Mouse (Mus musculus): ENCODE data around the gene Olfr1393. TPM values are rescaled to one million over a fixed set of nuclear protein-coding genes. Genes with fewer than 3 reads are reported as not detected.
"Not testable (repeated sequence)": the region's sequence is repeated elsewhere in the genome, so short reads cannot be mapped to it uniquely, and the experiment has no call there.

Gene Olfr1393
- total RNA-seq, 2 experiments from 2014 or later, result 0.23 to 0.34 TPM

DNA sequence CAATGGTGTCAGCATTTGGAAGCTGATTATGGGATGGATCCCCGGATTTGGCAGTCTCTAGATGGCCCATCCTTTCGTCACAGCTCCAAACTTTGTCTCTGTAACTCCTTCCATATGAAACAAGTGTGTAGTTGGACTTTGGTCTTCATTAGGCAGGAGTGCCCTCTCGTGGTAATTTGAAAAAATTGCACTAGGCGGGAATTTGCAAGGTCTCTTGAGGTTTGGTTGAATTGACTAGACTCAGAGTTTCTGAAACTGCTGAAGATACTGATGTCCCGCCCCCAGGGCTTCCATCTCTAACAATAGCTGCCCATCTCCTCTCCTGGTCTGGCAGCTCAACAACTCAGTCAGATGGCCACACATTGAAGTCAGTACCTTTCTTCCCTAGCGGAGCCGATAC is 6.8 kb upstream of the Olfr1393 start:
- intact Hi-C loops (cut with DNase I), result loop anchor here (1.0 to 10.0 kb wide), 3 partner anchors 82 to 263 kb away; no protein-coding TSS in a partner anchor
- DNase-seq (ENCODE audit: low spot score in 2 of 2), result peak in 1 of 2 experiments; percentile 67

DNA sequence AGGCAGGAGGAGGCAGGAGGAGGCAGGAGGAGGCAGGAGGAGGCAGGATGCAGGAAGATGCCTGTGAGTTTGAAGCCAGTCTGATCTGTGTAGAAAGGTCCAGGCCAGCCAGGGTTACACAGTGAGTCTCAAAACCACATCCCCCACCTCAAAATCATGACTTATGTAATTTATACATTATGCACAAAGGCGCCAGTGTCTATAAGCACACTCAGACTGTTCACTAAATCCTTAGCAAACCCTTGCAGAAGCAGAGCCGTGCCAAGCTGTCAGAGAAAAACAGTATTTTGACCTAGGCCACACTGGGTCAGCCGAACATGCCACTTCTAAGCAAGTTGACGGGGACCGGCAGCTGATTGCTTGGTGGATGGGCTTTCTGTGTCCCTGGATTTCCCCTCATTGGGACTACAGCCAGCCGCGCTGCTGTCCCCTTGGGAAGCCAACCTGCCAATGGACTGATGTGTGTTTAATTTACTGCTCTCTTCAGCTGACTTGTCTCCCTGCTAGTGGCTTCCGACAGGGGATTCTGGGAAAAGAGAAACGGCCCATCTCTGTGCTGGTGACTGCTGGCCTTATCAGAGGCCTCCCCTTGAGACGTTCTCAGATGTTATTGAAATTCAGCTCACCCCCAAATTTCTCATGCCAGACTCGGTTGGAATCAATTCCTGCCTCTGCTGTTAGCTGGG is 4.1 kb upstream of the Olfr1393 start:
- DNase-seq (ENCODE audit: low spot score in 2 of 2), result no peak
- intact Hi-C loops (cut with DNase I), result loop anchor here (5.0 to 10.0 kb wide), 2 partner anchors 172 to 261 kb away; no protein-coding TSS in a partner anchor

DNA sequence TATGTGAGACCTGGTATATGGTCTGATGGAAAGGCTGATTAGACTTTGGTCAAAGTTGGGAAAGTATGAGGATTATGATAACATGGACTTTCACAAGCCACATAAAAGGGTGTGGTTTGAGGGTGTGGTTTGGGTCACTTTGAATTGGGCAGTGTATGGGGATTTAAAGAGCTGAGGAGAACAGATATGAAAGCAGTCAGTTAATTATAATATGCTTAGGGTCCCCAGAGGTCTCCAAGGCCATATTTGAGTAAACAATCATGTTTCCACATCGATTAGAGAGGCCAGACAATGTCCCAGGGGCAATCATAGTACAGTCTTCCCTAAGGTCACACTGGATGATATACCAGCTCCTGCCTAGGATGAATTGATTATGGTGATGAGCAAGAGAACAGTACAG is 6.9 kb downstream of the Olfr1393 start, which contains the start of gene Olfr1392:
Gene Olfr1392 (plus strand): TSS at position 301 of the 400 bp plus-strand sequence.
- DNase-seq (ENCODE audit: low spot score in 2 of 2); intact Hi-C loops (cut with DNase I): not testable (repeated sequence)

DNA sequence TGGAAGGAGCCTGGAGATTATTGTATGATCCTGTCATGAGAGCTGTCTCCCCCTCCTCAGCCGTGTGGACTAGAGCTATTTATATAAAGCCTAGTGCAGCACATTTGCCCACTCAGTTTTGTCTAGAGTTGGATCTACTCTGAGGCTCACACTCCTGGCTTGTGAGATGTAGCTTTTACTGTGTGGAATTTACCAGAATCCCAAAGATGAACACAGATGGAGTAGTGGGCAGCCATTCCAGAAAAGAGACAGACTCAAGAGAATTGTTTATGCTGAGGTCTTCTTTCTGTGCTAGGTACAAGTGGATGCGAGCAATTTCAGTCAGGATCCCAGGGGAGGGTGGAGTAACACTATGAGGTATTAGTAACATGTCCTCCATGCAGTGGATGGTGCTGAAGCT is 9.1 kb downstream of the Olfr1393 start:
- DNase-seq (ENCODE audit: low spot score in 2 of 2), result peak; percentile 31 to 90
- intact Hi-C loops (cut with DNase I), result loop anchor here (2.0 kb wide), 1 partner anchor 40 kb away; no protein-coding TSS in a partner anchor

DNA sequence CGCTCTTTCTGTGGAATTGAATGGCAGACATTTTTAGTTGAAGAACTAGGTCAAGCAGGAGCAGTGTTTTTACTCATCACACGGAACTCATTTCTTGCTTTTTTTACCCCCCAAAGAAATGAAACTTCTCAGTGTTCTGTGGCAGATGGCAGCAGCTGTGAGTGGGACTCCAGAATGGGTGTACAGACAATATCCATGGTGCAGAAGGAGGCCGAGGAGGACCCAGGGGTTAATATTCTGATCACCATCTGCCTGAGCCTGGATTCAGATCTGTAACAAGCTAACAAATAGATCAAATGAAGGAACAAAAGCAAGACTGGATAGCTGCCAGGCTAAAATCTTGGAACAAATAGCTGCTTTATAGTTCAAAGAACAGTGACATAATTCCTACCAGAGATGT is 14.7 kb downstream of the Olfr1393 start:
- DNase-seq (ENCODE audit: low spot score in 2 of 2), result peak; percentile 53 to 87
- intact Hi-C loops (cut with DNase I), result loop anchor here (2.0 kb wide), 2 partner anchors 14 to 36 kb away; no protein-coding TSS in a partner anchor

DNA sequence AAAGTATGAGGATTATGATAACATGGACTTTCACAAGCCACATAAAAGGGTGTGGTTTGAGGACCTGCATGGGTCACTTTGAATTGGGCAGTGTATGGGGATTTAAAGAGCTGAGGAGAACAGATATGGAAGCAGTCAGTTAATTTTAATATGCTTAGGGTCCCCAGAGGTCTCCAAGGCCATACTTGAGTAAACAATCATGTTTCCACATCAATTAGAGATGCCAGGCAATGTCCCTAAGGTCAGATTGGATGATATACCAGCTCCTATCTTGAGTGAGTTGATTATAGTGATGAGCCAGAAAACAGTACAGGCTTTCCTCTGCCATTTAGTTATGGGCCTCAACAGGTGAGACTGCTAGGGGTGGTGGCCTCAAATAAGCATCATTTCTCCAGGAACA is 26.3 kb downstream of the Olfr1393 start, which contains the start of gene Olfr10:
Gene Olfr10 (plus strand): TSS at position 301 of the 400 bp plus-strand sequence.
- no peak for DNase-seq (ENCODE audit: low spot score in 2 of 2)
- intact Hi-C loops (cut with DNase I), result no loop called here

DNA sequence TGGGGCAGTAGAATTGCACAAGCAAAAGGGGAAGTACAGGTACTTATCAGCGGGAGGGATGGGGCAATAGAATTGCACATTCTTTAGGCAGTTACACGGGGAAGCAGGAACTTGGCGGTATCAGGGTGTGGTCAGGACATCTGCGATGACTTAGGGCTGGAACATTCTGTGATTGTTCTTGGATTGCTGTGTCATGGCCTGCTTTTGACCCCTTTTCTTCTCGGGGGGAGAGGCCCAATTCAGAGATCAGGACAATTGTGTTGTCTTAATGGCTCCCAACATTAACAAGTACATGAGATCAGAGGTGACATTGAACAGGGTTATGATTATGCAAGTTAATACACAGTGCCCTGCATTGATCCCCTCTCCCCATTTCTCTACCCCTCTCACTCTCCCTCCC is 30.4 kb downstream of the Olfr1393 start:
- DNase-seq (ENCODE audit: low spot score in 2 of 2); intact Hi-C loops (cut with DNase I): not testable (repeated sequence)

DNA sequence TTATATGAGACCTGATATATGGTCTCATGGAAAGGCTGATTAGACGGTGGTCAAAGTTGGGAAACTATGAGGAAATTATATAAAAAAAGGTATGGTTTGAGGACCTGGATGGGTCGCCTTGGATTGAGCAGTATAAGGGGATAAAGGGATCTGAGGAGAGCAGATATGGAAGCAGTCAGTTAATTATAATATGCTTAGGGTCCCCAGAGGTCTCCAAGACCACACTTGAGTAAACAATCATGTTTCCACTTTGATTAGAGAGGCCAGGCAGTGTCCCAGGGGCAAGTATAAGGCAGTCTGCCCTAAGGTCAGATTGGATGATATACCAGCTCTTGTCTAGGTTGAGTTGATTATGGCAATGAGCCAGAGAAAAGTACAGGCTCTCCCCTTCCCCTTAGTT is 44.3 kb downstream of the Olfr1393 start, which contains the start of gene Olfr1391:
Gene Olfr1391 (plus strand): TSS at position 301 of the 400 bp plus-strand sequence.
- DNase-seq (ENCODE audit: low spot score in 2 of 2), result no peak
- intact Hi-C loops (cut with DNase I), result no loop called here

DNA sequence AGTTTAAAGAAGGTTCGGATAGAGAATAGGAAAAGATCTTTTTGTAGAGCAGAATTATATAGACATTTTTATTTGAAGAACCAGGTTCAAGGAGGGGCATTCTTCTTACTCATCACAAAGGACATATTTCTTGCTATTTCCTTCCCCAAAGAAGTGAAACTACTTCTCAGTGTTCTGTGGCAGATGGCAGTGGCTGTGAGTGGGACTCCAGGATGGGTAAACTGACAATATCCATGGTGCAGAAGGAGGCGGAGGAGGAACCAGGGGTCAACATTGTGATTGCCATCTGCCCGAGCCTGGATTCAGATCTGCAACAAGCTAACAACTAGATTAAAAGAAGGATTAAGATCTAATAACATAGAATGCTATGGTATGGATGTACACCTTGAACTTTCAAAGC is 48.6 kb downstream of the Olfr1393 start:
- intact Hi-C loops (cut with DNase I), result loop anchor here (2.0 to 5.0 kb wide), 2 partner anchors 40 to 191 kb away; partner anchors contain the start of gene Olfr1383
- peak; percentile 13 to 76 for DNase-seq (ENCODE audit: low spot score in 2 of 2)

DNA sequence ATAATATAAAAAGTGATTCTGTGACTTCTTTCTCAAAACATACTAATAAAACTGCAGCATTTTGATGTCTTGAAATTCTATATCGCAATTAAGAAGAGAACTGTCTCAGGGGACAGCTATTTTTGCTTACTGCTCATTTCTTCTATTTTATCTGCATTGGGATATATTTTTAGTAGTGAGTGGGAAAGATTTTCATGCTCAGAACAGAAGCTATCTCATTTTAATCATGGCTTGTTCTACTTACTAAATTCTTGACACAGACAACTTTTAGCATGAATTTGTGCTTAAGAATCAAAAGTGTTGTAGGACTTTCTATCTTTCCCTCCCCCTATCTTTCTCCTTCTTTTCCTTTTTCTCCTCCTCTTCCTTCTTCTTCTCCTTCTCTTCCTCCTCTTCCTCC is 51.6 kb downstream of the Olfr1393 start:
- intact Hi-C loops (cut with DNase I), result loop anchor here (2.0 to 5.0 kb wide), 2 partner anchors 37 to 188 kb away; partner anchors contain the start of gene Olfr1383
- DNase-seq (ENCODE audit: low spot score in 2 of 2), result peak in 1 of 2 experiments; percentile 43

Other genes starting within 250 kb of the Olfr1393 start
- 1 to 10 TPM in 1 of 2 experiments, under 1 TPM in 1; 0.89 to 1.4 TPM for gene 9930111J21Rik2, start 227.1 kb upstream of the Olfr1393 start, total RNA-seq (2021)
- gene Tgtp2, start 214.1 kb upstream of the Olfr1393 start, total RNA-seq (2021), result under 1 TPM in 1 of 2 experiments, not detected in 1; 0.21 TPM
- under 1 TPM; 0.34 to 0.78 TPM for gene Ifi47, start 201.7 kb upstream of the Olfr1393 start, total RNA-seq (2021)
- gene Olfr1396, start 163.4 kb upstream of the Olfr1393 start, total RNA-seq (2021), result not detected
- gene Olfr1395, start 136.0 kb upstream of the Olfr1393 start, total RNA-seq (2021), result not detected
- not detected for gene Olfr1394, start 123.9 kb upstream of the Olfr1393 start, total RNA-seq (2021)
- gene Btnl9, start 91.1 kb upstream of the Olfr1393 start, total RNA-seq (2021), result under 1 TPM in 1 of 2 experiments, not detected in 1; 0.07 TPM
- 10 to 100 TPM; 51.8 to 58.5 TPM for gene Zfp62, start 75.0 kb upstream of the Olfr1393 start, total RNA-seq (2021)
- gene Mgat1, start 34.1 kb upstream of the Olfr1393 start, total RNA-seq (2021), result 10 to 100 TPM; 69.0 to 79.2 TPM
- under 1 TPM in 1 of 2 experiments, not detected in 1; 0.14 TPM for gene Olfr1392, start 7.0 kb downstream of the Olfr1393 start, total RNA-seq (2021)
- gene Olfr10, start 26.4 kb downstream of the Olfr1393 start, total RNA-seq (2021), result not detected
- not detected for gene Olfr1391, start 44.4 kb downstream of the Olfr1393 start, total RNA-seq (2021)
- not detected for gene Olfr1390, start 56.9 kb downstream of the Olfr1393 start, total RNA-seq (2021)
- not detected for gene Olfr1389, start 144.8 kb downstream of the Olfr1393 start, total RNA-seq (2021)
- gene Olfr1388, start 158.3 kb downstream of the Olfr1393 start, total RNA-seq (2021), result under 1 TPM; 0.18 to 0.34 TPM
- not detected for gene Olfr1387, start 177.0 kb downstream of the Olfr1393 start, total RNA-seq (2021)
- gene Olfr1386, start 186.7 kb downstream of the Olfr1393 start, total RNA-seq (2021), result not detected
- not detected for gene Olfr1385, start 210.8 kb downstream of the Olfr1393 start, total RNA-seq (2021)
- gene Olfr1384, start 228.4 kb downstream of the Olfr1393 start, total RNA-seq (2021), result not detected
- not detected for gene Olfr1383, start 241.3 kb downstream of the Olfr1393 start, total RNA-seq (2021)
- gene Olfr1382, start 249.9 kb downstream of the Olfr1393 start, total RNA-seq (2021), result not detected

Data from left cerebral cortex, postnatal 25 days (tissue).